Comparison of ENCODE assay signal across 8 mouse cellular contexts in genomic region chr7:31051321-31052021, GRCm38 (mm10). TPM values are rescaled to one million over a fixed set of nuclear protein-coding genes. Genes with fewer than 3 reads are reported as not detected.
DNase-seq lines count a peak whose midpoint lies in the region; ATAC-seq and TF ChIP-seq lines count a peak whose summit lies in the region.

Fxyd7 (minus strand) TSS chr7:31051467.

- H3K27ac ChIP-seq in lung, embryonic 14.5 days (ENCODE audit: low read depth), result no peak within 1 kb of the TSS
- peak within 1 kb of the TSS; percentile 83 for H3K27ac ChIP-seq in cortical plate, adult 2 months (ENCODE audit: insufficient read depth, low read length)
- H3K27ac ChIP-seq in limb, embryonic 14.5 days (replicated peaks; ENCODE audit: low read depth, low read length), result no peak within 1 kb of the TSS

- TF ChIP-seq CTCF in lung, embryonic 14.5 days (IDR thresholded peaks at IDR 0.05; ENCODE audit: low read depth), result no peak
- TF ChIP-seq CTCF in cortical plate, adult 2 months (IDR thresholded peaks at IDR 0.05; ENCODE audit: extremely low read depth, insufficient read depth, low read length), result no peak

- H3K4me2 ChIP-seq in lung, embryonic 14.5 days, result peak within 1 kb of the TSS; percentile 51
- peak within 1 kb of the TSS; percentile 44 for H3K4me2 ChIP-seq in limb, embryonic 14.5 days (replicated peaks; ENCODE audit: low read depth, low read length, severe bottlenecking)

- peak within 1 kb of the TSS; percentile 18 for H3K4me3 ChIP-seq in lung, embryonic 14.5 days (ENCODE audit: low read depth, low read length)
- H3K4me3 ChIP-seq in cortical plate, adult 2 months (ENCODE audit: insufficient read depth, low read length), result peak within 1 kb of the TSS; percentile 85
- H3K4me3 ChIP-seq in limb, embryonic 14.5 days (replicated peaks; ENCODE audit: low read length), result peak within 1 kb of the TSS; percentile 21

- WGBS in lung, embryonic 14.5 days, result 2% methylated on average over 26 of the region's 28 CpGs
- WGBS in limb, embryonic 14.5 days, result 2% methylated on average over 17 of the region's 28 CpGs

- H3K9me3 ChIP-seq in lung, embryonic 14.5 days (ENCODE audit: low read depth, low read length), result no peaks in the 10 kb centered on the region
- H3K9me3 ChIP-seq in limb, embryonic 14.5 days (ENCODE audit: control insufficient read depth, low read length), result no peaks in the 10 kb centered on the region

- ATAC-seq in lung, embryonic 14.5 days (ENCODE audit: insufficient read depth), result no peak
- ATAC-seq in limb, embryonic 14.5 days (ENCODE audit: low FRiP score, low read depth), result no peak
- no peak for ATAC-seq in erythroblast, adult 5-6 weeks (replicated peaks; ENCODE audit: low FRiP score, poor library complexity, severe bottlenecking)

- no peak within 1 kb of the TSS for H3K9ac ChIP-seq in lung, embryonic 14.5 days
- no peak within 1 kb of the TSS for H3K9ac ChIP-seq in limb, embryonic 14.5 days (ENCODE audit: low read depth, low read length, severe bottlenecking)

- no peak for TF ChIP-seq POLR2A in cortical plate, adult 2 months (IDR thresholded peaks at IDR 0.05; ENCODE audit: extremely low read depth, insufficient read depth, low read length)
- TF ChIP-seq POLR2A in limb, embryonic 14.5 days (IDR thresholded peaks at IDR 0.05; ENCODE audit: borderline replicate concordance, extremely low read depth, insufficient read depth, insufficient read length), result no peak

- peaks cover 51% of the 10 kb centered on the region for H3K27me3 ChIP-seq in lung, embryonic 14.5 days (ENCODE audit: insufficient read depth, low read length)
- H3K27me3 ChIP-seq in limb, embryonic 14.5 days (ENCODE audit: control insufficient read depth, insufficient read depth, low read length), result peaks cover 52% of the 10 kb centered on the region

- no peaks in the 10 kb centered on the region for H3K36me3 ChIP-seq in lung, embryonic 14.5 days (ENCODE audit: insufficient read depth)
- H3K36me3 ChIP-seq in limb, embryonic 14.5 days (ENCODE audit: control insufficient read depth, insufficient read depth, low read length), result no peaks in the 10 kb centered on the region

- DNase-seq in lung, embryonic 14.5 days, result peak; percentile 48
- DNase-seq in lung, postnatal 25 days (ENCODE audit: low spot score), result no peak
- DNase-seq in heart, postnatal 4 days, result peak; percentile 27
- no peak for DNase-seq in limb, embryonic 14.5 days (ENCODE audit: low spot score)
- DNase-seq in adrenal gland, postnatal 25 days, result no peak
- no peak for DNase-seq in adrenal gland, adult (ENCODE audit: inconsistent age in 2 of 2, low spot score in 1 of 2)

- peaks cover 23% of the 10 kb centered on the region for H3K4me1 ChIP-seq in lung, embryonic 14.5 days (ENCODE audit: insufficient read depth)
- no peaks in the 10 kb centered on the region; the same call in 1 of the 2 replicates for H3K4me1 ChIP-seq in cortical plate, adult 2 months (ENCODE audit: control insufficient read depth, insufficient read depth, low read length)
- peaks cover 58% of the 10 kb centered on the region for H3K4me1 ChIP-seq in limb, embryonic 14.5 days (ENCODE audit: control insufficient read depth, insufficient read depth, low read length)

RNA-seq across cellular contexts. Expression of gene Fxyd7, which starts in this region (rescaled TPM):
- 9.1 and 9.8 TPM in 2 replicates for polyA plus RNA-seq in lung, embryonic 14.5 days (2014; fragmentation: Nextera tagmentation; extraction: Ambion mirVana)
- 378 and 426 TPM in 2 replicates for polyA plus RNA-seq in cortical plate, adult 2 months (2012; rRNA removed)
- 1 to 10 TPM in 1 of 2 experiments, under 1 TPM in 1; 0.98 to 2.4 TPM for total RNA-seq in heart, postnatal 4 days (2021)
- polyA plus RNA-seq in limb, embryonic 14.5 days (2012; rRNA removed), result 14.9 and 19.3 TPM in 2 replicates
- polyA plus RNA-seq in limb, embryonic 14.5 days (2014; fragmentation: Nextera tagmentation; extraction: Ambion mirVana), result 15.3 and 16.2 TPM in 2 replicates
- 0.55 TPM in 1 of 2 replicates, not detected in the other for total RNA-seq in adrenal gland, postnatal 25 days (2021)
- not detected in 2 replicates for total RNA-seq in erythroblast, adult 5-6 weeks (2015; ENCODE audit: low replicate concordance)
- not detected in 2 replicates for total RNA-seq in erythroblast, adult 5-6 weeks (2017; ENCODE audit: low replicate concordance)

Comparison
In these comparisons a context has a peak if more than half of its experiments do, and no peak if none do; other contexts are left out.
1. RNA of gene Fxyd7 (polyA plus RNA-seq): 378 to 426 TPM in cortical plate, adult 2 months; 14.9 to 19.3 TPM in limb, embryonic 14.5 days and 9.1 to 9.8 TPM in lung, embryonic 14.5 days; every median in the first group is over 10 times any median in the second.
2. DNase-seq: peak in lung, embryonic 14.5 days (single experiment) and heart, postnatal 4 days (single experiment); none in lung, postnatal 25 days (single experiment), limb, embryonic 14.5 days (single experiment), adrenal gland, postnatal 25 days (single experiment) and adrenal gland, adult (0 of 2).
3. H3K4me3 ChIP-seq: peak in every context shown above with its lines; median percentile 85 in cortical plate, adult 2 months; 21 in limb, embryonic 14.5 days; 18 in lung, embryonic 14.5 days.